Mouse (Mus musculus) kidney, postnatal 10 days (tissue): ENCODE measurements around the gene Trim17.

ENCODE experiments used
- DNase-seq: peaks from one replicate; pipeline ENCODE4 v3.0.0; 2021; ENCODE audit warnings: mixed read lengths

The Trim17 gene

DNA sequence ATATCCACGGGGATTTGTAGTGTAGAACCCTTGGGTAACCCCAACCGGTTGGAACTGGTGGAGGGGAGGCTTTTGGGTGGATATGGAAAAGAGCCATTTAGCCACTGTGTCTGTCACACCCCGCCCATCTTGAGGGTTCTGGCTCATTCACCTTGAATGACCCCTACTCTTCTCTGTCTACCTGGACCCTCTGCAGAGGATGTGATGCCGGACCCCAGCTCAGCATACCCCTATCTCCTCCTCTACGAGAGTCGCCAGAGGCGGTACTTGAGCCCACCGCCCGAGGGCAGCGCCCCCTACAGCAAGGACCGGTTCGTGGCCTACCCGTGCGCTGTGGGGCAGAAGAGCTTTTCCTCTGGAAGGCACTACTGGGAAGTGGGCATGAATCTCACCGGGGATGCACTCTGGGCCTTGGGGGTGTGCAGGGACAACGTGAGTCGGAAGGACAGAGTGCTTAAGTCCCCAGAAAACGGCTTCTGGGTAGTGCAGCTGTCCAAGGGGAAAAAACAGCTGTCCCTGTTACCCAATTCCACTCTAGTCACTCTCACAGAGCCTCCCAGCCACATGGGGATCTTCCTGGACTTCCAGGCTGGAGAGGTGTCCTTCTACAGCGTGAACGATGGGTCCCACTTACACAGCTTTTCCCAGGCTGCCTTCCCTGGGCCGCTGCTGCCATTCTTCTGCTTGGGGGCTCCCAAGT, 16.5 kb downstream of the Trim17 start:
- DNase-seq = no peak

DNA sequence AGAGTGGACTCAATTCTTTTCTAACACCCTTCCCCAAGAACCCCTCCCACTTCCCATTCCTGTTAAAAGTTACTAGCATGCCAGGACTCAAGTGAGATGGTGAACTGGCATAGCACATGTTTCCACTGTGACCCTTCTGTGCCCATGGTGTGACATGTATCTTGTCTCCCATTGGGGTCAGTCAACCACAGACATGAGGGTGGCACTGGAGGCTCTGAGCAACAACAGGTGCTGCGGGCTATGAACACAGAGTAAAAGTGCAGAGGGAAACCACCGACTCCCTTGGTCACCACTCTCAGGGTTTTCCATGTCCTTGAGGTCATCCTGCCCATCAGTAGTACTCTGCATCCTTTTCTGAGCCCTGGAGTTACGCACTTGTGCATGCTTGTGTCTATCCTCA, 17.3 kb downstream of the Trim17 start:
- DNase-seq = no peak

DNA sequence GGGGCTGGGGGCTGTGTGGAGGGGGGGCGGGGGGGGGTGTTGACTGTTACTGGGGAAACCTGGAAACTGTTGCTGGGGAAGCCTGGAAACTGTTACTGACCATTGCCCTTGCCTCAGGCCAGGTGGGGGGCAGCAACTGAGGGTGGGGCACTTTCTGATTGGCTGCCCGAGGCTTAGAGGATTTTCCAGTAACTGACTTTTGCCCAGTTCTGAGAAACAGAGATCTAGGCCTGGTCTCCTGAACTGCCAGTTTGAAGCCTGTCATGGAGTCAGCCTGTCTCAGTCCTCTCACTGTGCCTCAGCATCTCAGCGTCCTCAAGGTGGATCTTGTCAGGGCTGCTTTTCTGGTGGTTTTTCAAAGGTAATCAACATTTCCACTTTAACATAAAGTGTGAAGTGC, 19.9 kb downstream of the Trim17 start:
- no peak for DNase-seq

DNA sequence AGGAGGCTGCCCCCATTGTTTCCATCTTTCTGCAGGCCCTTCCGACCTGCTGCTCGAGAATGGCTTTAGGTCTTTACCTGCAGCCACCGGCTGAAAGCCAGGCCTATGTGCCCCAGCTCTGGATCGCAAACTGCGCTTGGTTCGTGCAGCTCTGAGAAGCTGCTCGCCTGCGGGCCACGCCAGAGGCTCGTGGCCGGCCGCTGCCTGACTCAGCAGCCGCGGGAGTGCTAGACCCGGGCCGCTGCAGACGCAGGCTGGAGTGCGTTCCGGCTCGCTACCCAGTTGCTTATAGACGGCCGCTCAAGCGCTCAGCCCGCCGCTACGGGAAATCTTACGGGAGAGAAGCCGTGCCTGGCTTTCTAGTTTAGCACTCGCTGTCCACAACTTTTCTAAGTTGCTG, 22.7 kb downstream of the Trim17 start:
- DNase-seq = peak; percentile 63

DNA sequence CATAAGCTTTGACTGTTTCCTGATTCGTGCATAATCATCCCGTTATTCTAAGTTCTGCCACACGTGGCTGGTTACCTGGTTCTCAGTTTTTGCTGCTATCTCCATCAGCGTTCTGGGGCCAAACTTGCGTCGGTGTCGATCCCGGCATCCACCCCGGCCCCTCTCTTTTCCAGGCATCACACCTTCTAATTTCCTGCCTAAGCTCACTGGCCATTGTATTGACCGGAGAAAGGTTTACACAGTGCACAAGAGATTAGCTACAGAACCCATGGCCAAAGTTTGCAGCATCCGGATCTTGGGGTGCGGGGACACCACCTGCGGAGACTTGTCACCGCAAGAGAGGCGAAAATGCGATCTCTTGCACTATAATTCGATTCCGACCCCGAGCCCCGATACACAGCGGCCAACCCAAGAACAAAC, 23.1 kb downstream of the Trim17 start:
- no peak for DNase-seq

DNA sequence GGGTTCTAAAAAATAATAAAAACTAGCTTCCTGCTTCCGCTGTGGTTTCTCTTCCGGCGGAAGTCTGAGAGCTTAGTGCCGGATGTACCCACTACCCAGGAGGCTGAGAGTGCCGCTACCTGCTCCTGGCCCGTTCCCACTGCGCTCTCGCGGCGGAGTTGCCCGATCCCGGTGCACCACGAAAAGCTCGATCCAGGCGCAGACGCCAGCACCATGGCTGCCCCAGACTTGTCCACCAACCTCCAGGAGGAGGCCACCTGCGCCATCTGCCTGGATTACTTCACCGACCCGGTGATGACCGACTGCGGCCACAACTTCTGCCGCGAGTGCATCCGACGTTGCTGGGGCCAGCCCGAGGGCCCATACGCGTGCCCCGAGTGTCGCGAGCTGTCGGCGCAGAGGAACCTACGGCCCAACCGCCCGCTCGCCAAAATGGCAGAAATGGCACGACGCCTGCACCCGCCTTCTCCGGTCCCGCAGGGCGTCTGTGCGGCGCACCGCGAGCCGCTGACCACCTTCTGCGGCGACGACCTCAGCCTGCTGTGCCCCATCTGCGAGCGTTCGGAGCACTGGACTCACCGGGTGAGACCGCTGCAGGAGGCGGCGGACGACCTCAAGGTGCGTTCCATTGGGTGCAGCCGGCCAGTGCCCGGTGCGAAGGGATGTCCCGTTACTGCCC, 23.7 kb downstream of the Trim17 start, which contains the start of gene Trim11:
TSS of gene Trim11 (plus strand) at position 67 of the 679 bp plus-strand sequence.
- peak; percentile 76 for DNase-seq

DNA sequence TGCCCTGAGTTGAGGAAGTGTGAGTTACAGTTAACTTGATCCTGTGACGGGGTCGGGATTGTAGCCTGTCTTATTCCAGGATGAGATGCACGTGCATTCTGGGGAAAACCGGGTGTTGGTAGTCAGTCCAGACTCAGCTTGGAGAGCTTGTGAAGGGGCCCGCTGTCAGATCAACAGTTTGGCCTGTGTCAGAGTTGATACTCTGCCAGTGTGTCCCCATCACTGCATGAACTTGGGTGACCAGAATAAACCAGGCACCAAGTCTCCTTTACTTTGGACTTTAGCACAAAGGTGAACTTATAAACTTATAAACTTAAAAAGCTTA, 24.2 kb downstream of the Trim17 start:
- DNase-seq = no peak

DNA sequence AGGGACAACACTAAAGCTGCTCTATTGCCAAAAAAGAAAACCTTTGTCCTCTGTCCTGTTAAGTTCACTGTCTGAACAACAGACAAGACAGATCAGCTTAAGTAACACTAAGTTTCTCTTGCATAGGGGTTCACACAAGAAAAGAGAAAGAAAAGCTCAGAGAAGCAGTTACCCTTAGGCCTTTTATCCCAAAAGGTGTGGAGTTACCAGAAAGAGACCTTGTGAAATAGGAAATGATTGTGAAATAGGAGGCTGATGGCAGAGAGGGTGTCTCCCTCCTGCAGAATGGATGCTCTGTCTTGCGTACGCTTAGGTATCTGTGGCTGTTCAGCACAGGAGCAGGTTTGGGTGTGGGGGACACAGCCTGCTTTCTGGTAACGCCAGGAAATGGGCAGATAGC, 24.7 kb downstream of the Trim17 start:
- no peak for DNase-seq

DNA sequence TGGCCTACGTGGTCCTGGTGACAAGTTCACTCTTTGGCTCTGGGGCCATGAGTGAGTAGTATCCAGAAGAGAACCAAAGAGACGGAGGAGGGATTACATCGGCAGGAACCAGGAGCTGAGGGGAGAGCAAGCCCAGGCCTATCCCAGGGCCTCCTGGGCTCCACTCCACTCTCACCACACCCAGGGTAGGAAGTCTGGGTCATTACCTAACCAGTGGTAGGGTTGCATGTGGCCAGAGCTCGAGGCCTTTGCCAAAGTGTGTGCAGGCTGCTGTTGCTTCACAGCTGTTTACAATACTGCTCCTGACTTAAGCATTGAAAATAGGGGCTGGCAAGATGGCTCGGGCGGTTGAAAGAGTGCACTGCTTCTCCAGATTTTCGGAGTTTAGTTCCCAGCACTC, 25.2 kb downstream of the Trim17 start:
- no peak for DNase-seq

DNA sequence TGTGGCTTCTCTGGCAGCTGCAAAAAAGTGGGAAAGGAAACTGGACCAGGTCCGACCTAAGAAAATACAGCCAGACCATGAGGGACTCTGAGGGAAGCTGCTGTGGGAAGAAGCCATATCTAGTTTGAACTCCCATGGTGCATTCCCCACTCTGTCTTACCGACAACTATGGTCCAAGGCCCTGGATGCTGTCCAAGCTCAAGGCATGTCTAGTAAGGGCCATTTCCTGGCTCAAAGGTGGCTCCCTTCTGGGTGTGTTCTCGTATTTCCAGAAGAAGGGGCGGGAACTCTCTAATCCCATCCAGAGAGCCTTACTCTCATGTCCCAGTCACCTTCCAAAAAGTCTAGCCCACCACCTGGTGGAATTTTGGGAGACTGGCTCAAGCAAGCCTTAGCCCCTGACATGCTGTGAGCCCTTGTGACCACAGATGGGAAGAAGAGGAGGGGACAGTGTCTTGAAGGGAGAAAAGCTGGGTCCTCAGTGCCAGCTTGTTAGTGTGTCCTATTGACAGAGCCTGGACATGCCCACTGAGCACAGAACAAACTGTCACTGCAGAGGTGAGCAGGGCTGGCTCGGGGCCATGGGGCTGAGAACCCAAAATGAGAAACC, 26.0 kb downstream of the Trim17 start:
- peak; percentile 75 for DNase-seq

DNA sequence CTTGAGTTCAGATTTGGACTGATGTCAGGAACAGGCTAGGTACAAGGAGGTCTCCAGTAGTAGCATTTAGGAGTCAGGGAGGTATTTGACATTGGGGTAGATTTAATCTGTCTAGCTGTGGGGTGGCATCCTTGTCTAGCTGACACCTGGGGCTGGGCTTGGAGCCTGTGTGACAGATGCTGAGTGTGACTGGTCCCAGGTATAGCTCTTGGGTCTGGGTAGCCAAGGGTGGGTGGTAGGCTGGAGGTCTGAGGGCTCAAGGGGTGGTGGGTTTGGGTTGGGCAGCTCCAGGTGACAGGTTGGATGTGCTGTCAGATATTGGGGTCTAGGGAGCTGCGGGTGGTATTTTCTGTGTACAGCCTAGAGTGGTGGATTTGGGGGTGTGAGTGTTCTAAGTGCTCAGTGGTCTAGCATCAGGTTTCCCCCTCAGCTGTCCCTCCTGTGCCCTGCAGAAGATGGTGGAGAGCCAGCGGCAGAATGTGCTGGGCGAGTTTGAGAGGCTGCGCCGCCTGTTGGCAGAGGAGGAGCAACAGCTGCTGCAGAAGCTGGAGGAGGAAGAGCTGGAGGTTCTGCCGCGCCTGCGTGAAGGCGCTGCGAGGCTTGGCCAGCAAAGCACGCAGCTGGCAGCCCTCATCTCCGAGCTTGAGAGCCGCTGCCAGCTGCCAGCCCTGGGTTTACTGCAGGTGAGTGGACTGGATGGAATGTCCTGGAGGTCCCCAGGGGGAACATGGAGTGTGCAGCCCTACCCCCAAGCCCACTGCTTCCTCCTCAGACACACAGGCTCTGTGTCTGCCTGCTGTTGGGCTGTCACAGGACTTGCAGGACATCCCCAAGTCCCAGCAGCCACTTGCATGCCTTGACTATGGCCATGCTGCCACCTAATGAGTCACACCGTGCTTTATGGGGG, 27.3 kb downstream of the Trim17 start:
- peak; percentile 65 for DNase-seq

DNA sequence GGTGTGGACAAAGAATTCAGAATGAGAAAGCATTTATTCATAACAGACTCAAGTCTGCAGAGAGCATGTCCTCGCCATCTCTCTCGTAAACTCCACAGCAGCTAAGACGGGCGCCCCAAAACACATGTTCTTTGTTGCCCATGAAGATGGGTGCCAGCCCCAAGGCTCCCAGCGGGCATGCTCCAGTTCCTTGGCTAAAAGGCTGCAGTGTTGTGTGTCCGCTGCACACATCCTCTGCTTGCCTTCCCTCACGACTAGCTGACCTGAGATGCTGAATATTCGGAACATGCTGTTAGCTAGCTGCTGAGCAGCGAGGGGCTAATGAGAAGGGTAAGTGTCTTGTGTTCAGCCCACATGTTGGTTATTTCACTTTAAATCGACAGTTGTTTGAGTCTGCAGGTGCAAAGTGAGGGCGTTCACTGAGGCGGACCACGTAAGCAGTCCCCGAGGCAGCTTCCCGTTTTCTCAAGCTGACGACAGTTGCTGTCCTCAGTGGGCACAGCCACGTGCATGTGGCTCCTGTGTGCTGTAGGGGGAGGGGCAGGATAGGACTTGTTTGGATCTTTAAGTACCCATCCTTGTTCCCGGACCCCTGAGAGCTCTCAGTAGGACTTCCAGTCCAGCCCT, 28.1 kb downstream of the Trim17 start:
- no peak for DNase-seq

DNA sequence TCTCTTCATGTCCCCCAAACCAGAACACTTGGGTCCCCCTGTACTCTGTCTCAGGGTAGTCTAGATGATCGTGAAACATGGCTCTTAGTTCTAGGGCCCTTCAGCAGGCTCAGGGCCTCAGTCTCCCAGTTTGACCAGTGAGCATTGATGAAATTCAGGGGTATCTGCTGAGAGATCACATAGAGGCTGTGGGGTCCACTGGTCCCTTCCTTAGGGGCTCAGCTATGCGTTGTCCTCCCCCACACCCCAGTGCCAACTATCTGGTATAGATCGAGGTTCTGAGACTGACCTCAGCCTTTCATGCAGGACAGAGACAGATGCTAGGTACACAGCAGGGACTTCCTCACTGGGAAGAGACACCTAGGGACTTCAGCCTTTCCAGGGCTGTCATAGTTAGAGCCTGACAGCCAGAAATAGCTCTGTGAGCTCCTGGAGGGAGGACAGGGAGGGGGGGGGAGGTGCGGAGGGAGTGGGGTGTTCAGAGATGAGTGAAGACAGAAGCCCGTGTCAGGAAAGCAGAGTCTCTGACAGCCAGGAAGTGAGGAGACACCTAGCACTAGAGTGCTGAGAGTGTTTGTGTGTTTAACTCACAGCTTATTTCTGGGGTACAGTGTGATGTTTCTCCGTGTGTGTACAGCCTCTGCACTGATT, 29.3 kb downstream of the Trim17 start:
- no peak for DNase-seq

DNA sequence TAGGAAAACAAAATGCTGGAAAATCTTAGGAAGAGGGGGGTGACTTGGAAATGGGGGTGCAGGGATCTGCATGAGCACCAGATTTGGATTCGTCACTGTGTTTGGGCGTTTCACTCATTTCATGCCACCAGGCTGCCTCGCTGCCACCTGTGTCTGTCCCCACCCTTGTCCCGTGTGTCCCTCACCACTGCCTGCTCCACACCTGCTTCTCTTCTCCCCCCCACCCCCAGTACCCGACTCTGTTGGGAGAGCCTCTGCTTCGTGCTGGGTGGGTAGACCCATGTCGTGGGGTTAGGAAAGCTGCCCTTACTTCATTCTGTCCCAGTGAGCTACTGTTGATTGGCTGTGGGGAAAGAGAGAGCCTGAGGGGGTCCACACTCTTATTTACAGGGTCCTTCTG, 30.2 kb downstream of the Trim17 start:
- DNase-seq = no peak

DNA sequence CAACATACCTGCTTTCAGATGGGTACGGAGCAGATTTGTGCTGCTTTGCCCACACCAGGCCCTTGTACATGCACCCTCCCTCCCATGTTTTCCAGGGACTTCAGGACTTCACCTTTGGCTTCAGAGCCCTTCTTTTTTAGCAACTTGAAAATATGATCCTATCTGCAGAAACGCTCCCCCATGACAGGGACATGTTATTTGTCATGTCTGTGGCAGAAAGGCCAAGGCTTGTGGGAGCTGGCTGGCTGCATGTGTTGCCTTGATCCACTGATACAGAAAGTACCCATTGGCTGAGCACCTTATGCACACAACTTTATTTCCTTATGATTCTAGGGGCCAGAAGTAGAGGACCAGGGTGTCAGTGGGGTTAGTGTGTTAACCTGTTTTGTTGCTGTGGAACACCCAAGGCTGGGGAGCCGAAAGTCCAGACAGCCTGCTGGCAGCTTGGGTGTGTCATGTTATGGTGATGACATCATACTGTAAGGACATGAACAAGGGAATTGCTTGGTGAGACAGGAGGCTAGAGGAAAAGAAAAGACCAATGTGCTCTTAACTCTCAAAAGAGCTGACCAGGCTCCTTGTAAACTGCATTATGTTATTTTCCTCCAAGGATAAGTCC, 30.9 kb downstream of the Trim17 start:
- DNase-seq = no peak

DNA sequence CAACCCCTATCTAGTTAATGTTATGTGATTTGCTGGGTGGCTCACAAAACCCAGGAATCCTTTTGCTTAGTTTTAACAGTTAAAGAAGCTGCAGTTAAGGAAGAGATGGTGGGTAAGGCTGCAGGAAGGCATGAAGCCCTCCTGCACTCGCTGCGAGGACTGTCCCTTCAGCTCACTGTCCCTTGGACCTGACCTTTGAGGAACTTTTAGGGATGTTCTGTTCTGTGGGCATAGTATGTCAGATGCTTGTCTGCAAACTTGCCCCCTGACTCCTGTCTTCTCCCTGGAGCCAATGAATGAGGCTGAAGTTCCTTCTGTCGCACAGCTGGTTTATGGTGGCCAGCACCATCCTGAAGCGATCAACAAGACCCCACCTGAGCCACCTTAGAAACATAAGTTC, 34.7 kb downstream of the Trim17 start:
- DNase-seq = no peak

DNA sequence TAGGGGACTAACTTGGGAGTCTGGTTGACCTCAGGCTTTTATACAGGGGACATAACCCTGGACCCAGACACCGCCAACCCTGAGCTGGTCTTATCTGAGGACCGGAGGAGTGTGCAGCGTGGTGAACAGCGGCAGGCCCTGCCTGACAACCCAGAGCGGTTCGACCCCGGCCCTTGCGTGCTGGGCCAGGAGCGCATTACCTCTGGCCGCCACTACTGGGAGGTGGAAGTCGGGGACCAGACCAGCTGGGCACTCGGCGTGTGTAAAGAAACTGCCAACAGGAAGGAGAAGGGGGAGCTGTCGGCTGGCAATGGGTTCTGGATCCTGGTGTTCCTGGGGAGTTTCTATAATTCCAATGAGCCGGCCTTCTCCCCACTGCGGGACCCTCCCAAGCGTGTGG, 35.7 kb downstream of the Trim17 start:
- no peak for DNase-seq

DNA sequence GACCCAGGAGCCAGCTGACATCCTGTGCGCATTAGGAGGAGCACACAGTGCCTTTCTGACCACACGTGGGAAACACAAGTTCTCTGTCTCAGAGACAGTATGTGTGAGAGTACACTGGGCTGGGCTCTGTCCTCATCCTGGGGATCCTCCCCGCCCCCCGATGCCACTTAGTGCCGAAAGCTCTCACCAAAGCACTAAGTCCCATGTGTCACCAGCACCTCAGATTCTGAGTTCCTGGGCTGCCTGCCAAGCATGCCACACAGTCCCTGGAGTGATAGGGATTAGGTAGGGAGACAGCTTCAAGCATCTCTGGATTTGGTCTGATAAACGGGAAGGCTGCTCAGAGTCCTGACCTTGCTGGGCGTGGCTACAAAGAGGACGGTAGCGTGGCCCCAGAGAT, 36.3 kb downstream of the Trim17 start:
- peak; percentile 22 for DNase-seq

DNA sequence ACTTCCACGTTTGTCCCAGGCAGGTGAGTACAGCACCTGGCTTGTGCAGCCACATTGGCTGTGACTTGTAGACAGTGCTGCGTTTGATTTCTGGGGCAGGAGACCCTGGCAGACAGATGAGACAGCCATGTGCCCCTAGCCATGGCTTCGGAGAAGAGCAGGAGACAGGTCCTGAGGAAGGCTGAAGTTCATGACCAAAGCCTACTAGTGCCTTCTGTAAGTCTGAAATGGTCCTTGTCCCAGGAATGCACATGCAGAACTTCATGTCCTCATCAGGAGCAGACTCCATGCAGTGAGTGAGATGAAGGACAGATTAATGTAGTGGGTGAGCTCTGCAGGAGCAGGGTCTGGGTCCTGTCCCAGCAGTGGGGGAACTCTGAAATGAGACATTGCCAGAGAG, 37.4 kb downstream of the Trim17 start:
- DNase-seq = no peak

DNA sequence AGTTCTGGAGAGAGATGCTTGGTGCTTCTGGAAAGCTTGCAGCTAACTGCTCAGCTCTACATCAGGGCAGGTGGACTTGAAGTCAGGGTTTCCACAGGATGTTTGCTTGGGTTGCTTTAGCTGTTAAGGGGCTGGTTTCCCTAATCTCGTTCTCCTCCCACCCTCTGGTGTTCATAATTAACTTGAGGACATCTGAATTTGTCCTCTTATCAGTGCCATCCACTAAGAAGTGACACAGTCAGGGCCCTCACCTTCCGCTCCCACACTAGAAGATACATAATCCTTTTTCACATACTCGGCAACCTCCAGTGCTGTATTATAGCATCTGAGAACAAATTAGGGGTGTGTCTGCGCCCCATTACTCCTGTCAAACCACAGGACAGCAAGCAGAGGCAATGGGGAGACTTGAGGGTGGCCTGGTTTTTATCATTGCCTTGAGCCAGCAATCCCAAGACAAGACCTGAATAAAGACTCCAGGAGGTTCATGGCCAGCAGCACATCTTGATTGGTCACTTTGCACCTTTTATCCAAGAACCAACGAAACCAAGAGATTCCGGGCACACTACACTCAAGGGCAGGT, 38.7 kb downstream of the Trim17 start:
- no peak for DNase-seq

DNA sequence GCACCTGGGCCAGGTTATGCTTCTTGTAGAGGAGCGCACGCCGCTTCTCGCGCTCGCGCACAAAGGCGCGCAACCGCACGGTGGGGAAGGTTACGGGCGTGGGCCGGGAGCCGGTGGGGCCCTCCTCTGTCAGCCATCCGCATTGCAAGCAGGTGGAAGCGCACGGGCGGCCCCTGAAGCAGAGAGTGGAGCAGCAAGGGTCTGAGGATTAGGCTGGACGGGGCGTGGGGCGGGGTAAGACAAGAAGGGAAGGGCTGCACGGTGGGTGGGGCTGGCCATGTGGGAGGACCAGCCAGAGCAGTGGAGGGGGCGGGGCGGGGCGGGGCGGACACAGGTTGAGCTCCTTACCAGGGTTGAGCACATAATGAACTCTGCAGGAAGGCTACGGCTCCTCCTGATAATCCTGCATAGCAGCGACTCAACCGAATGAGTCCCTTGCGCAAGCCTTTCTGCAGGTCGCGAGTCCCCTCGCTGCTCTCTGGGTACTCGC, 39.9 kb downstream of the Trim17 start:
- DNase-seq = peak; percentile 77
